Mouse (Mus musculus) liver, embryonic 14.5 days (tissue): ENCODE measurements around the gene Cstf3. TPM values are rescaled to one million over a fixed set of nuclear protein-coding genes. Genes with fewer than 3 reads are reported as not detected.

Source experiments
- ATAC-seq: fragments of 200-750 bp; cut with Nextera tagmentation; 2 replicates; pipeline ENCODE4 v1.8.0; 2017; ENCODE audit warnings: moderate number of reproducible peaks, mild to moderate bottlenecking, moderate library complexity; ENCODE audit not compliant: insufficient read depth
- DNase-seq, 3 experiments: peaks; one replicate each; pipeline ENCODE4 v3.0.0-alpha.2; 2012 to 2013; ENCODE audit warnings: low read depth in 3 of 3, low spot score in 3 of 3
- H3K27ac ChIP-seq: fragments of 300-500 bp; sonication (generic); 2 replicates; pipeline ENCODE4 v1.5.1; 2014; ENCODE audit warnings: moderate library complexity, mild to moderate bottlenecking, control low read depth, inconsistent platforms
- H3K27me3 ChIP-seq: fragments of 300-500 bp; sonication (generic); 2 replicates; pipeline ENCODE4 v1.6.1; 2014; ENCODE audit warnings: mild to moderate bottlenecking, low read length, moderate library complexity; ENCODE audit not compliant: control insufficient read depth, insufficient read depth
- H3K36me3 ChIP-seq: fragments of 300-500 bp; sonication (generic); replicated peaks from 2 replicates; pipeline ENCODE4 v1.6.1; 2014; ENCODE audit warnings: low read depth; ENCODE audit not compliant: control insufficient read depth, insufficient read depth
- H3K4me1 ChIP-seq, 2 experiments: fragments of 200-500 bp in 1 of 2; fragments of 300-500 bp in 1 of 2; sonication (generic) in 1 of 2; replicated peaks; 2 replicates each; pipeline ENCODE4 v1.6.1; 2012 to 2014; ENCODE audit warnings: antibody characterized with exemption in 1 of 2, inconsistent platforms in 1 of 2, low read length in 1 of 2; ENCODE audit not compliant: control insufficient read depth in 2 of 2, insufficient read depth in 2 of 2
- H3K4me2 ChIP-seq: fragments of 300-500 bp; sonication (generic); 2 replicates; pipeline ENCODE4 v1.6.1; 2014; ENCODE audit warnings: low read depth, mild to moderate bottlenecking, control low read depth, moderate library complexity
- H3K4me3 ChIP-seq, 2 experiments: fragments of 200-500 bp in 1 of 2; fragments of 300-500 bp in 1 of 2; sonication (generic) in 1 of 2; 2 replicates each; pipeline ENCODE4 v1.5.1; 2012 to 2014; ENCODE audit warnings: low read depth in 2 of 2, low read length in 2 of 2, mild to moderate bottlenecking in 2 of 2, control low read depth in 1 of 2, inconsistent platforms in 1 of 2, moderate library complexity in 1 of 2; ENCODE audit not compliant: insufficient read depth in 1 of 2
- H3K9ac ChIP-seq: fragments of 300-500 bp; sonication (generic); replicated peaks from 2 replicates; pipeline ENCODE4 v1.6.1; 2014; ENCODE audit warnings: mild to moderate bottlenecking, control low read depth, moderate library complexity
- H3K9me3 ChIP-seq: fragments of 300-500 bp; sonication (generic); 2 replicates; pipeline ENCODE4 v1.6.1; 2016; ENCODE audit warnings: low read length, mixed read lengths; ENCODE audit not compliant: control insufficient read depth
- CTCF ChIP-seq: IDR thresholded peaks from 2 replicates; pipeline ENCODE4 v1.5.1; 2016; ENCODE audit warnings: antibody characterized with exemption, low read depth, control low read depth
- EP300 ChIP-seq: IDR thresholded peaks from 2 replicates; pipeline ENCODE4 v1.6.1; 2016; ENCODE audit warnings: antibody characterized with exemption, low read depth
- WGBS: fragments of 180-500 bp; shearing (Covaris S2); extraction: QIAGEN DNeasy Blood & Tissue Kit; methylation state at CpG from one replicate; pipeline ENCODE4 v1.1.7; 2014; ENCODE audit not compliant: insufficient replicate concordance; 5-methylcytosine and 5-hydroxymethylcytosine counted together
- polyA plus RNA-seq, 2 experiments: library from polyadenylated mRNA; depleted of rRNA in 1 of 2; stranded (reverse) in 1 of 2; unstranded in 1 of 2; fragments of >200 nt; fragmentation: Nextera tagmentation in 1 of 2; extraction: Ambion mirVana in 1 of 2; gene quantifications; 2 replicates each; pipeline versions ENCODE4 v1.2.1 to v1.2.3; 2012 to 2014

The Cstf3 gene
- polyA plus RNA-seq, 2 experiments, result 14.5 to 20.1 TPM

DNA sequence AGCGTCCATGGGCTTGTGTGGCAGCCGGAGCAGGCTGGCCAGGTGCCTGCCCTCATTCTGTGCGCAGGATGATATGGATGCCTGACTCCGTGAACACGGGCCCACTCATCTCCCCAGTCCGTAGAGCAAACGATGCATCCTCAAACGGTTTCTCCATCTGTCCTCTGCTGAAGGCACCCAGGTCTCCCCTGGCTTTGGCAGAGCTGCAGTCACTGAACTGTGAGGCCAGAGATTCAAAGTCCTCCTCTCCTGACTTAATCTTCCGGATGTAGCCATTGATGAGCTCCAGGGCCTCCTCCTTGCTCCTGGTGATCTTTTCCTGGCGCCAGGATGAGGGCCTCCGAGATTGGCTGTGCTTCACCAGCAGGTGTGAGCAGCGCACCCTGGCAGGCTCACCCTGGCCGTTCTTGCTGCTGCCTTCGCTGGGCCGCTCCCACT lies 124.0 kb downstream of the Cstf3 start:
- Histone ChIP-seq H3K36me3 (no peaks in the 10 kb centered on the region), H3K27me3 (peaks cover 22% of the 10 kb centered on the region), H3K4me2 (no peak overlapping the region), H3K9ac (no peak overlapping the region), H3K27ac (no peak overlapping the region), H3K4me3 (no peak overlapping the region), H3K9me3 (no peaks in the 10 kb centered on the region), H3K4me1 (peaks cover 0 to 5% of the 10 kb centered on the region in 2 experiments; a peak in 1 of 4 replicates)
- WGBS, result 64% methylated on average over 15 of the region's 15 CpGs
- DNase-seq (no peak), ATAC-seq (no peak)
- TF ChIP-seq EP300, result no peak
- no peak for TF ChIP-seq CTCF

Other genes starting within 250 kb of the Cstf3 start
- gene D430041D05Rik, start 179.5 kb upstream of the Cstf3 start, polyA plus RNA-seq (2012; rRNA removed), result under 0.01 and 0.02 TPM in 2 replicates
- gene D430041D05Rik, start 179.5 kb upstream of the Cstf3 start, polyA plus RNA-seq (2014; fragmentation: Nextera tagmentation; extraction: Ambion mirVana), result not detected in 2 replicates
- gene Hipk3, start 96.1 kb upstream of the Cstf3 start, polyA plus RNA-seq (2012; rRNA removed), result 6.0 and 7.0 TPM in 2 replicates
- 8.2 and 9.1 TPM in 2 replicates for gene Hipk3, start 96.1 kb upstream of the Cstf3 start, polyA plus RNA-seq (2014; fragmentation: Nextera tagmentation; extraction: Ambion mirVana)
- gene Tcp11l1, start 121.6 kb downstream of the Cstf3 start, polyA plus RNA-seq (2012; rRNA removed), result 1.0 and 2.5 TPM in 2 replicates
- 5.0 and 5.2 TPM in 2 replicates for gene Tcp11l1, start 121.6 kb downstream of the Cstf3 start, polyA plus RNA-seq (2014; fragmentation: Nextera tagmentation; extraction: Ambion mirVana)
- gene Pin1rt1, start 125.9 kb downstream of the Cstf3 start, polyA plus RNA-seq (2012; rRNA removed), result not detected in 2 replicates
- not detected in 2 replicates for gene Pin1rt1, start 125.9 kb downstream of the Cstf3 start, polyA plus RNA-seq (2014; fragmentation: Nextera tagmentation; extraction: Ambion mirVana)
- gene Depdc7, start 152.4 kb downstream of the Cstf3 start, polyA plus RNA-seq (2012; rRNA removed), result 3.9 and 5.7 TPM in 2 replicates
- 9.5 and 9.8 TPM in 2 replicates for gene Depdc7, start 152.4 kb downstream of the Cstf3 start, polyA plus RNA-seq (2014; fragmentation: Nextera tagmentation; extraction: Ambion mirVana)
- gene Qser1, start 226.2 kb downstream of the Cstf3 start, polyA plus RNA-seq (2012; rRNA removed), result 2.0 and 2.7 TPM in 2 replicates
- 2.4 and 3.0 TPM in 2 replicates for gene Qser1, start 226.2 kb downstream of the Cstf3 start, polyA plus RNA-seq (2014; fragmentation: Nextera tagmentation; extraction: Ambion mirVana)